Mouse (Mus musculus) embryonic fibroblast, embryonic 13.5 days (primary cell): ENCODE data around the gene Slc34a1.

ENCODE experiments used
- CTCF ChIP-seq: IDR thresholded peaks from 2 replicates; pipeline ENCODE4 v1.5.1; 2011; ENCODE audit warnings: mild to moderate bottlenecking, control low read depth, low read length, moderate library complexity, borderline replicate concordance; ENCODE audit not compliant: insufficient read depth
- POLR2A ChIP-seq: IDR thresholded peaks from 2 replicates; pipeline ENCODE4 v1.6.1; 2011; ENCODE audit warnings: low read depth, mild to moderate bottlenecking, control low read depth, low read length, moderate library complexity

GRCm38 (mm10) chr13:55449205-55449604 is 51.2 kb downstream of the Slc34a1 start:
- TF ChIP-seq CTCF = no peak
- TF ChIP-seq POLR2A = no peak
